Mouse (Mus musculus) gastrocnemius, postnatal 14 days (tissue): ENCODE measurements around the gene Hyou1. TPM values are rescaled to one million over a fixed set of nuclear protein-coding genes. Genes with fewer than 3 reads are reported as not detected.
"Not testable (repeated sequence)": the region's sequence is repeated elsewhere in the genome, so short reads cannot be mapped to it uniquely, and the experiment has no call there.

ENCODE experiments used
- DNase-seq: peaks from one replicate; pipeline ENCODE4 v3.0.0; 2021; ENCODE audit warnings: mixed read lengths
- intact Hi-C: fragments of 180-260 bp; cut with DNase I; formaldehyde crosslinking; loops from one replicate; pipeline ENCODE4 v1.15.1; 2025; ENCODE audit warnings: low total_unique reads
- long read RNA-seq, 2 experiments: library from polyadenylated mRNA; stranded (forward); transcript quantifications; one replicate each; pipeline ENCODE4 v2.0.0; 2021
- total RNA-seq, 2 experiments: library from RNA; stranded (reverse); gene quantifications; 2 replicates each; pipeline ENCODE4 v1.2.3; 2021

Hyou1 gene
- 10 to 100 TPM; 25.9 to 30.6 TPM for total RNA-seq
- long read RNA-seq, experiment 1, full-length matches to known transcripts, result 9 of 13 reads
- long read RNA-seq, experiment 1, partial matches to known transcripts, result 2 of 13 reads
- long read RNA-seq, experiment 1, other reads (novel, unspliced or antisense), result 2 of 13 reads
- long read RNA-seq, experiment 2, full-length matches to known transcripts, result 17 of 18 reads
- long read RNA-seq, experiment 2, partial matches to known transcripts, result 0 of 18 reads
- long read RNA-seq, experiment 2, other reads (novel, unspliced or antisense), result 1 of 18 reads

GRCm38 (mm10) chr9:44379054-44379834 lies at the start of gene Hyou1:
Gene Hyou1, plus strand, starts transcription at chr9:44379490.
- intact Hi-C loops, result no loop called here
- DNase-seq, result peak; percentile 99

GRCm38 (mm10) chr9:44330736-44331135 lies 48.6 kb upstream of the Hyou1 start:
- intact Hi-C loops, result loop anchor here (5.0 kb wide), 1 partner anchor 33 kb away; no protein-coding TSS in a partner anchor
- no peak for DNase-seq

GRCm38 (mm10) chr9:44332918-44333638 lies 46.2 kb upstream of the Hyou1 start:
- DNase-seq, result no peak
- intact Hi-C loops, result loop anchor here (5.0 kb wide), 1 partner anchor 36 kb away; no protein-coding TSS in a partner anchor

GRCm38 (mm10) chr9:44334396-44335330 lies 44.6 kb upstream of the Hyou1 start, which contains the start of gene H2afx:
Gene H2afx, plus strand, starts transcription at chr9:44334694.
- DNase-seq, result peak; percentile 96
- intact Hi-C loops, result loop anchor here (5.0 kb wide), 1 partner anchor 37 kb away; no protein-coding TSS in a partner anchor

GRCm38 (mm10) chr9:44335331-44336092 lies 43.8 kb upstream of the Hyou1 start:
- intact Hi-C loops, result no loop called here
- peak; percentile 53 for DNase-seq

- no peak for DNase-seq
- intact Hi-C loops, result no loop called here
Measured at GRCm38 (mm10) chr9:44336093-44336406, 43.2 kb upstream of the Hyou1 start.

- DNase-seq, intact Hi-C loops: not testable (repeated sequence)
Measured at GRCm38 (mm10) chr9:44336513-44336912, 42.8 kb upstream of the Hyou1 start.

- intact Hi-C loops, result no loop called here
- DNase-seq, result no peak
Measured at GRCm38 (mm10) chr9:44336964-44337363, 42.3 kb upstream of the Hyou1 start.

- no peak for DNase-seq
- intact Hi-C loops, result no loop called here
Measured at GRCm38 (mm10) chr9:44337436-44338169, 41.7 kb upstream of the Hyou1 start.

- DNase-seq, result no peak
- intact Hi-C loops, result no loop called here
Measured at GRCm38 (mm10) chr9:44338574-44338973, 40.7 kb upstream of the Hyou1 start.

- no peak for DNase-seq
- intact Hi-C loops, result no loop called here
Measured at GRCm38 (mm10) chr9:44341487-44341886, 37.8 kb upstream of the Hyou1 start.

- intact Hi-C loops, result no loop called here
- no peak for DNase-seq
Measured at GRCm38 (mm10) chr9:44342173-44342572, 37.1 kb upstream of the Hyou1 start.

GRCm38 (mm10) chr9:44342605-44343004 lies 36.7 kb upstream of the Hyou1 start:
- intact Hi-C loops, result no loop called here
- DNase-seq, result no peak

GRCm38 (mm10) chr9:44343290-44343689 lies 36.0 kb upstream of the Hyou1 start:
- intact Hi-C loops, result no loop called here
- DNase-seq, result no peak

GRCm38 (mm10) chr9:44343781-44344421 lies 35.4 kb upstream of the Hyou1 start, which contains the start of gene Hmbs:
Gene Hmbs, minus strand, starts transcription at chr9:44344228.
- intact Hi-C loops, result no loop called here

GRCm38 (mm10) chr9:44345570-44346433 lies 33.5 kb upstream of the Hyou1 start:
- no peak for DNase-seq
- intact Hi-C loops, result no loop called here

More at GRCm38 (mm10) chr9:44343781-44344421, 35.4 kb upstream of the Hyou1 start, which contains the start of gene Hmbs:
- peak; percentile 92 for DNase-seq
